14 mouse cellular contexts compared by ENCODE assay signal in genomic region chrX:135948699-135949437, GRCm38 (mm10). TPM values are rescaled to one million over a fixed set of nuclear protein-coding genes. Genes with fewer than 3 reads are reported as not detected.
DNase-seq lines count a peak whose midpoint lies in the region; ATAC-seq and TF ChIP-seq lines count a peak whose summit lies in the region.
"Had no signal": no experiment of that assay in that cellular context is flagged by ENCODE, and none has a peak within 500 bp of the region (broad histone marks: within the 10 kb centered on the region; RNA-seq: fewer than 3 reads in every experiment).

No protein-coding gene starts in this region.

- DNase-seq in midbrain, embryonic 11.5 days (ENCODE audit: low spot score, missing footprints): no peak
- peak; percentile 1 for DNase-seq in embryo, embryonic 9.5 days (ENCODE audit: extremely low spot score)
- no peak for DNase-seq in c-Kit-positive CD71-positive TER-119-positive erythroid progenitor cells, embryonic 14.5 days (ENCODE audit: low spot score)
- DNase-seq in Muller cell, postnatal 12 days (ENCODE audit: inconsistent ontology term): no peak
- no peak for DNase-seq in frontal cortex, postnatal 36 days (ENCODE audit: low spot score in 2 of 2)
- DNase-seq: cerebellum, adult 9-10 months; lung, postnatal 10 days had no signal

- H3K4me2 ChIP-seq in midbrain, embryonic 13.5 days (replicated peaks): no peak overlapping the region
- H3K4me2 ChIP-seq in midbrain, embryonic 11.5 days: no peak overlapping the region
- H3K4me2 ChIP-seq in hindbrain, embryonic 15.5 days: no peak overlapping the region
- H3K4me2 ChIP-seq: heart, embryonic 13.5 days; kidney, embryonic 15.5 days had no signal

- peak; percentile 66 for ATAC-seq in midbrain, embryonic 13.5 days
- no peak for ATAC-seq in midbrain, embryonic 11.5 days (ENCODE audit: low FRiP score)
- ATAC-seq in hindbrain, embryonic 15.5 days (ENCODE audit: low FRiP score, low read depth): 0 out of 2 replicates have a peak, but pooled peaks have one; percentile 51

- H3K27ac ChIP-seq in midbrain, embryonic 13.5 days: peak overlapping the region; percentile 74
- H3K27ac ChIP-seq in midbrain, embryonic 11.5 days (ENCODE audit: low read depth, low read length): no peak overlapping the region
- peak overlapping the region; percentile 71 for H3K27ac ChIP-seq in hindbrain, embryonic 15.5 days (replicated peaks)
- peak overlapping the region; percentile 69; the same call in 1 of the 2 replicates for H3K27ac ChIP-seq in olfactory bulb, adult 2 months (ENCODE audit: insufficient read depth, low read depth, low read length)
- H3K27ac ChIP-seq: heart, embryonic 13.5 days; kidney, embryonic 15.5 days; limb, embryonic 10.5 days; liver, embryonic 14.5 days had no signal

- no peaks in the 10 kb centered on the region for H3K27me3 ChIP-seq in midbrain, embryonic 13.5 days
- H3K27me3 ChIP-seq in midbrain, embryonic 11.5 days (ENCODE audit: control insufficient read depth, insufficient read depth, low read length): no peaks in the 10 kb centered on the region
- no peaks in the 10 kb centered on the region for H3K27me3 ChIP-seq in hindbrain, embryonic 15.5 days
- H3K27me3 ChIP-seq: heart, embryonic 13.5 days; kidney, embryonic 15.5 days had no signal

- WGBS in midbrain, embryonic 13.5 days: 57% methylated on average over 1 of the region's 1 CpGs
- WGBS in midbrain, embryonic 11.5 days: 67% methylated on average over 1 of the region's 1 CpGs
- 32% methylated on average over 1 of the region's 1 CpGs for WGBS in hindbrain, embryonic 15.5 days
- WGBS in olfactory bulb, adult 2 months: 13% methylated on average over 1 of the region's 1 CpGs

- 0 out of 2 replicates have a peak, but pooled peaks cover 2% of the 10 kb centered on the region for H3K4me1 ChIP-seq in midbrain, embryonic 13.5 days (replicated peaks)
- no peaks in the 10 kb centered on the region for H3K4me1 ChIP-seq in midbrain, embryonic 11.5 days (ENCODE audit: control insufficient read depth, insufficient read depth, low read length)
- H3K4me1 ChIP-seq in hindbrain, embryonic 15.5 days (replicated peaks): no peaks in the 10 kb centered on the region
- H3K4me1 ChIP-seq in olfactory bulb, adult 2 months (ENCODE audit: control insufficient read depth, insufficient read depth, low read length): no peaks in the 10 kb centered on the region
- H3K4me1 ChIP-seq: heart, embryonic 13.5 days; kidney, embryonic 15.5 days; limb, embryonic 10.5 days had no signal

- no peak overlapping the region for H3K9ac ChIP-seq in midbrain, embryonic 13.5 days (replicated peaks)
- H3K9ac ChIP-seq in midbrain, embryonic 11.5 days (ENCODE audit: low read length): no peak overlapping the region
- H3K9ac ChIP-seq in hindbrain, embryonic 15.5 days: no peak overlapping the region
- H3K9ac ChIP-seq: heart, embryonic 13.5 days; kidney, embryonic 15.5 days; liver, embryonic 14.5 days had no signal

- no peak for TF ChIP-seq CTCF in olfactory bulb, adult 2 months (IDR thresholded peaks at IDR 0.05; ENCODE audit: insufficient read depth, low read depth, low read length)

- H3K36me3 ChIP-seq in midbrain, embryonic 13.5 days: no peaks in the 10 kb centered on the region
- H3K36me3 ChIP-seq in midbrain, embryonic 11.5 days (ENCODE audit: control insufficient read depth, insufficient read depth, low read length): no peaks in the 10 kb centered on the region
- H3K36me3 ChIP-seq in hindbrain, embryonic 15.5 days: no peaks in the 10 kb centered on the region
- H3K36me3 ChIP-seq: heart, embryonic 13.5 days; kidney, embryonic 15.5 days; limb, embryonic 10.5 days had no signal

- no peaks in the 10 kb centered on the region for H3K9me3 ChIP-seq in midbrain, embryonic 13.5 days
- no peaks in the 10 kb centered on the region for H3K9me3 ChIP-seq in midbrain, embryonic 11.5 days (ENCODE audit: control insufficient read depth, low read length)
- no peaks in the 10 kb centered on the region for H3K9me3 ChIP-seq in hindbrain, embryonic 15.5 days
- H3K9me3 ChIP-seq: heart, embryonic 13.5 days; kidney, embryonic 15.5 days; limb, embryonic 10.5 days had no signal

- TF ChIP-seq POLR2A in olfactory bulb, adult 2 months (IDR thresholded peaks at IDR 0.05; ENCODE audit: insufficient read depth, low read depth, low read length): no peak

- H3K4me3 ChIP-seq in midbrain, embryonic 13.5 days (replicated peaks): no peak overlapping the region
- H3K4me3 ChIP-seq in midbrain, embryonic 11.5 days (ENCODE audit: low read depth, low read length): no peak overlapping the region
- no peak overlapping the region for H3K4me3 ChIP-seq in hindbrain, embryonic 15.5 days
- H3K4me3 ChIP-seq in olfactory bulb, adult 2 months (ENCODE audit: insufficient read depth, low read depth, low read length): no peak overlapping the region
- H3K4me3 ChIP-seq: heart, embryonic 13.5 days; kidney, embryonic 15.5 days; limb, embryonic 10.5 days had no signal

RNA-seq across cellular contexts. Expression of gene Arxes2, which starts 44.8 kb away (rescaled TPM):
- 243 and 276 TPM in 2 replicates for polyA plus RNA-seq in midbrain, embryonic 13.5 days (2015; fragmentation: Nextera tagmentation; extraction: Ambion mirVana)
- polyA plus RNA-seq in midbrain, embryonic 11.5 days (2014; fragmentation: Nextera tagmentation; extraction: Ambion mirVana): 152 and 164 TPM in 2 replicates
- polyA plus RNA-seq in hindbrain, embryonic 15.5 days (2015; fragmentation: Nextera tagmentation; extraction: Ambion mirVana): 248 and 258 TPM in 2 replicates
- polyA plus RNA-seq in olfactory bulb, adult 2 months (2012; ENCODE audit: insufficient read depth, insufficient read length, low replicate concordance, missing spikeins): not detected in 2 replicates
